ENCODE assay signal across 13 mouse cellular contexts in genomic region chr10:105523405-105524088, GRCm38 (mm10). TPM values are rescaled to one million over a fixed set of nuclear protein-coding genes. Genes with fewer than 3 reads are reported as not detected.
DNase-seq lines count a peak whose midpoint lies in the region; ATAC-seq lines count a peak whose summit lies in the region.
"Had no signal": no experiment of that assay in that cellular context is flagged by ENCODE, and none has a peak within 500 bp of the region (broad histone marks: within the 10 kb centered on the region; RNA-seq: fewer than 3 reads in every experiment).

No protein-coding gene starts in this region.

- H3K9me3 ChIP-seq in forebrain, embryonic 16.5 days (ENCODE audit: control insufficient read depth, low read length): no peaks in the 10 kb centered on the region
- no peaks in the 10 kb centered on the region for H3K9me3 ChIP-seq in forebrain, embryonic 15.5 days
- H3K9me3 ChIP-seq in limb, embryonic 13.5 days: no peaks in the 10 kb centered on the region
- H3K9me3 ChIP-seq: neural tube, embryonic 12.5 days had no signal

- H3K9ac ChIP-seq in forebrain, embryonic 16.5 days (replicated peaks; ENCODE audit: low read depth, low read length): no peak overlapping the region
- no peak overlapping the region for H3K9ac ChIP-seq in forebrain, embryonic 15.5 days (replicated peaks)
- H3K9ac ChIP-seq in limb, embryonic 13.5 days: no peak overlapping the region
- H3K9ac ChIP-seq: neural tube, embryonic 12.5 days had no signal

- no peaks in the 10 kb centered on the region for H3K36me3 ChIP-seq in forebrain, embryonic 16.5 days (ENCODE audit: control insufficient read depth, insufficient read depth)
- H3K36me3 ChIP-seq in forebrain, embryonic 15.5 days: no peaks in the 10 kb centered on the region
- H3K36me3 ChIP-seq in limb, embryonic 13.5 days: no peaks in the 10 kb centered on the region
- H3K36me3 ChIP-seq: neural tube, embryonic 12.5 days had no signal

- H3K27ac ChIP-seq in forebrain, embryonic 16.5 days (ENCODE audit: low read length): no peak overlapping the region
- H3K27ac ChIP-seq in forebrain, embryonic 15.5 days (replicated peaks): no peak overlapping the region
- peak overlapping the region; percentile 28; the same call in 1 of the 2 replicates for H3K27ac ChIP-seq in limb, embryonic 13.5 days
- H3K27ac ChIP-seq: neural tube, embryonic 12.5 days had no signal

- H3K4me3 ChIP-seq in forebrain, embryonic 16.5 days (replicated peaks; ENCODE audit: low read length): no peak overlapping the region
- no peak overlapping the region for H3K4me3 ChIP-seq in forebrain, embryonic 15.5 days
- no peak overlapping the region for H3K4me3 ChIP-seq in limb, embryonic 13.5 days
- H3K4me3 ChIP-seq: neural tube, embryonic 12.5 days had no signal

- ATAC-seq in forebrain, embryonic 16.5 days: peak; percentile 43
- no peak for ATAC-seq in forebrain, embryonic 15.5 days (replicated peaks)
- ATAC-seq in limb, embryonic 13.5 days (ENCODE audit: low FRiP score, low read depth): peak; percentile 41; the same call in 1 of the 2 replicates

- H3K27me3 ChIP-seq in forebrain, embryonic 16.5 days (replicated peaks; ENCODE audit: control insufficient read depth, insufficient read depth, low read length): no peaks in the 10 kb centered on the region
- H3K27me3 ChIP-seq in forebrain, embryonic 15.5 days: no peaks in the 10 kb centered on the region
- H3K27me3 ChIP-seq in limb, embryonic 13.5 days: no peaks in the 10 kb centered on the region
- H3K27me3 ChIP-seq: neural tube, embryonic 12.5 days had no signal

- 0 out of 2 replicates have a peak, but pooled peaks cover 2% of the 10 kb centered on the region for H3K4me1 ChIP-seq in forebrain, embryonic 16.5 days (replicated peaks; ENCODE audit: control insufficient read depth, insufficient read depth, low read length)
- H3K4me1 ChIP-seq in forebrain, embryonic 15.5 days: no peaks in the 10 kb centered on the region
- peaks cover 47% of the 10 kb centered on the region for H3K4me1 ChIP-seq in limb, embryonic 13.5 days

- H3K4me2 ChIP-seq in forebrain, embryonic 16.5 days (ENCODE audit: low read length): no peak overlapping the region
- H3K4me2 ChIP-seq in forebrain, embryonic 15.5 days (replicated peaks): no peak overlapping the region
- peak overlapping the region; percentile 37 for H3K4me2 ChIP-seq in limb, embryonic 13.5 days (replicated peaks)
- H3K4me2 ChIP-seq: liver, embryonic 11.5 days; neural tube, embryonic 12.5 days had no signal

- WGBS in forebrain, embryonic 16.5 days: 74% methylated on average over 8 of the region's 8 CpGs
- WGBS in forebrain, embryonic 15.5 days: 72% methylated on average over 8 of the region's 8 CpGs
- 18% methylated on average over 8 of the region's 8 CpGs for WGBS in limb, embryonic 13.5 days

- DNase-seq in layer of hippocampus, adult 11-12 months (ENCODE audit: low spot score): peak; percentile 6
- DNase-seq in layer of hippocampus, postnatal 14 days (ENCODE audit: low spot score in 2 of 2): no peak
- peak; percentile 30 for DNase-seq in MN1 (ENCODE audit: low spot score)
- DNase-seq in gastrocnemius, adult 18-20 months (ENCODE audit: low spot score): no peak
- DNase-seq in cerebellum, adult 11 months: no peak
- DNase-seq: B cell, adult 2 months; cerebellum, postnatal 10 days; gastrocnemius, postnatal 14 days had no signal

RNA-seq across cellular contexts. Expression of gene Tmtc2, which starts 50.7 kb away (rescaled TPM):
- 6.1 and 7.2 TPM in 2 replicates for polyA plus RNA-seq in forebrain, embryonic 16.5 days (2015; fragmentation: Nextera tagmentation; extraction: Ambion mirVana)
- polyA plus RNA-seq in forebrain, embryonic 15.5 days (2015; fragmentation: Nextera tagmentation; extraction: Ambion mirVana): 7.4 and 7.5 TPM in 2 replicates
- 10 to 100 TPM; 12.1 to 12.4 TPM for total RNA-seq in layer of hippocampus, postnatal 14 days (2021)
- polyA plus RNA-seq in limb, embryonic 13.5 days (2015; fragmentation: Nextera tagmentation; extraction: Ambion mirVana): 23.3 and 24.2 TPM in 2 replicates
- total RNA-seq in gastrocnemius, adult 18-20 months (2021): 1 to 10 TPM; 1.5 to 2.0 TPM

Comparison
In these comparisons a context has a peak if more than half of its experiments do, and no peak if none do; other contexts are left out.
1. DNase-seq: peak in layer of hippocampus, adult 11-12 months (single experiment) and MN1 (single experiment); none in layer of hippocampus, postnatal 14 days (0 of 2), gastrocnemius, adult 18-20 months (single experiment) and cerebellum, adult 11 months (single experiment).